In the genomic region with DNA sequence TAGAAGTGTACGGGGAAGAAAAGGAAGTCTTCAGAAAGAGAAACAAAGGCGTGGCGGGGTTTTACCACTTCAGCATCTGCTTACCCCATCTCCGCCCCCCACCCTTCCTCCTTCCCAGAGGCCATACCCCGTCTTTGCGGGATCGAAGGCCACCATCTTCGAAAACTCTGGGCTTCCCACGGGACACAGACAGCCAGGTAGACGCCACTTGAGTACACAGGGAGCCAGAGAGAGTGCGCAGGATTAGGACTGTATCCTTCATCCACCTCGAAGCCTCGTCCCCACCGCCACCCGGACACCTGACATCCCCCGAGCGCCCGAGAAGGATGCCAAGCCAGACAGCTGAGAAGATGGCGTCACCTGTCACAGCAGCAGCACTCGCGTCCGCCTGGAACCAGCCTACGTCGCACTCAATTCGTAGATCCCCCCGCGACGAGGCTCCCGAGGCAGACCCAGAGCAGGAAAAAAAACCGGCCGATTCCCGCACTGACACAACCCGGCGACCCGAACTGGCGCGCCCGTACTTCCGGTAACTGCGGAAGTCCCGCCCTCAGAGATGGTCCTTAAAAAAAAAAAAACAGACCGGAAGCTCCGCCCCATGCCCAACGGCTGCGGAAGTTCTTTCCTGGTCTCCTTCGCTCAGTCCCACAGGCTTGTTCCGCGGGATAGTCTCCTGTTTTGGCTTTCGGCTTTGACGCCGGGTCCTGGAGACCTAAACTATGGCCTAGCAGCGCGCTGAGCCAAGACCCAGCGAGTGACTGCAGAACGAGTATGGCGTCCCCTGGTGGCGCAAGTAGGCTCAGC, we compare ENCODE assay signal across 8 mouse cellular contexts. TPM values are rescaled to one million over a fixed set of nuclear protein-coding genes. Genes with fewer than 3 reads are reported as not detected.
DNase-seq lines count a peak whose midpoint lies in the region; ATAC-seq lines count a peak whose summit lies in the region.

No protein-coding gene starts in this region.

- under 1% methylated on average over 57 of the region's 57 CpGs for WGBS in embryonic facial prominence, embryonic 14.5 days
- under 1% methylated on average over 57 of the region's 57 CpGs for WGBS in kidney, embryonic 14.5 days
- under 1% methylated on average over 57 of the region's 57 CpGs for WGBS in limb, embryonic 15.5 days

- H3K9ac ChIP-seq in embryonic facial prominence, embryonic 14.5 days (ENCODE audit: low read depth, low read length), result peak overlapping the region; percentile 88
- H3K9ac ChIP-seq in kidney, embryonic 14.5 days (ENCODE audit: low read depth, low read length), result peak overlapping the region; percentile 68
- peak overlapping the region; percentile 80 for H3K9ac ChIP-seq in limb, embryonic 15.5 days

- no peaks in the 10 kb centered on the region for H3K9me3 ChIP-seq in embryonic facial prominence, embryonic 14.5 days (ENCODE audit: control insufficient read depth, low read length)
- no peaks in the 10 kb centered on the region for H3K9me3 ChIP-seq in kidney, embryonic 14.5 days (ENCODE audit: control insufficient read depth, low read length)
- no peaks in the 10 kb centered on the region for H3K9me3 ChIP-seq in limb, embryonic 15.5 days

- peak; percentile 96 for ATAC-seq in embryonic facial prominence, embryonic 14.5 days (ENCODE audit: low read depth)
- peak; percentile 96 for ATAC-seq in kidney, embryonic 14.5 days (ENCODE audit: low FRiP score, low TSS enrichment)
- peak; percentile 95 for ATAC-seq in limb, embryonic 15.5 days (ENCODE audit: insufficient number of reproducible peaks, low FRiP score, low TSS enrichment, low read depth)

- H3K27me3 ChIP-seq in embryonic facial prominence, embryonic 14.5 days (replicated peaks; ENCODE audit: control insufficient read depth, insufficient read depth, low read length), result no peaks in the 10 kb centered on the region
- H3K27me3 ChIP-seq in kidney, embryonic 14.5 days (ENCODE audit: control insufficient read depth, insufficient read depth, low read length), result no peaks in the 10 kb centered on the region
- H3K27me3 ChIP-seq in limb, embryonic 15.5 days, result no peaks in the 10 kb centered on the region

- peak; percentile 92 for DNase-seq in 3T3-L1 (ENCODE audit: low read depth, low spot score)
- peak; percentile 56 to 76 for DNase-seq in adrenal gland, postnatal 4 days (ENCODE audit: low spot score in 2 of 2)
- peak; percentile 96 for DNase-seq in embryonic facial prominence, embryonic 14.5 days (ENCODE audit: low spot score)
- peak; percentile 91 to 93 for DNase-seq in heart, adult 9 months (ENCODE audit: low spot score in 2 of 2)
- DNase-seq in monocyte, adult 2 months (ENCODE audit: low read depth in 1 of 2, low spot score in 2 of 2), result peak; percentile 65 to 82
- peak; percentile 83 to 87 for DNase-seq in spleen, postnatal 36 days (ENCODE audit: low spot score in 2 of 2)

- peak overlapping the region; percentile 98 for H3K27ac ChIP-seq in embryonic facial prominence, embryonic 14.5 days (replicated peaks; ENCODE audit: low read depth, low read length)
- peak overlapping the region; percentile 98 for H3K27ac ChIP-seq in kidney, embryonic 14.5 days (ENCODE audit: low read depth, low read length)
- peak overlapping the region; percentile 99 for H3K27ac ChIP-seq in limb, embryonic 15.5 days

- peak overlapping the region; percentile 76 for H3K4me2 ChIP-seq in embryonic facial prominence, embryonic 14.5 days (ENCODE audit: low read depth, low read length)
- peak overlapping the region; percentile 87 for H3K4me2 ChIP-seq in kidney, embryonic 14.5 days (replicated peaks; ENCODE audit: low read depth, low read length)
- H3K4me2 ChIP-seq in limb, embryonic 15.5 days, result peak overlapping the region; percentile 75

- peak overlapping the region; percentile 88 for H3K4me3 ChIP-seq in embryonic facial prominence, embryonic 14.5 days (ENCODE audit: low read depth, low read length)
- peak overlapping the region; percentile 81 for H3K4me3 ChIP-seq in kidney, embryonic 14.5 days (ENCODE audit: low read length)
- peak overlapping the region; percentile 82 for H3K4me3 ChIP-seq in limb, embryonic 15.5 days

- no peaks in the 10 kb centered on the region for H3K36me3 ChIP-seq in embryonic facial prominence, embryonic 14.5 days (ENCODE audit: control insufficient read depth, insufficient read depth, low read length)
- no peaks in the 10 kb centered on the region for H3K36me3 ChIP-seq in kidney, embryonic 14.5 days (ENCODE audit: control insufficient read depth, insufficient read depth, low read length)
- no peaks in the 10 kb centered on the region for H3K36me3 ChIP-seq in limb, embryonic 15.5 days

- H3K4me1 ChIP-seq in embryonic facial prominence, embryonic 14.5 days (ENCODE audit: control insufficient read depth, insufficient read depth, low read length), result peaks cover 13% of the 10 kb centered on the region; the same call in 1 of the 2 replicates
- H3K4me1 ChIP-seq in kidney, embryonic 14.5 days (ENCODE audit: control insufficient read depth, insufficient read depth, low read length), result peaks cover 8% of the 10 kb centered on the region
- H3K4me1 ChIP-seq in limb, embryonic 15.5 days, result peaks cover 8% of the 10 kb centered on the region

RNA-seq across cellular contexts. Expression of a gene that starts 1.0 kb away (rescaled TPM):
- 10 to 100 TPM; 41.3 to 44.0 TPM for total RNA-seq in adrenal gland, postnatal 4 days (2021)
- 21.9 and 23.5 TPM in 2 replicates for polyA plus RNA-seq in embryonic facial prominence, embryonic 14.5 days (2014; fragmentation: Nextera tagmentation; extraction: Ambion mirVana)
- polyA plus RNA-seq in kidney, embryonic 14.5 days (2014; fragmentation: Nextera tagmentation; extraction: Ambion mirVana), result 13.3 and 24.4 TPM in 2 replicates
- polyA plus RNA-seq in limb, embryonic 15.5 days (2015; fragmentation: Nextera tagmentation; extraction: Ambion mirVana), result 17.0 and 17.7 TPM in 2 replicates

RNA-seq across cellular contexts. Expression of a gene that starts 14.6 kb away (rescaled TPM):
- 10 to 100 TPM; 20.4 to 20.5 TPM for total RNA-seq in adrenal gland, postnatal 4 days (2021)
- 53.8 and 59.8 TPM in 2 replicates for polyA plus RNA-seq in embryonic facial prominence, embryonic 14.5 days (2014; fragmentation: Nextera tagmentation; extraction: Ambion mirVana)
- 63.1 and 77.4 TPM in 2 replicates for polyA plus RNA-seq in kidney, embryonic 14.5 days (2014; fragmentation: Nextera tagmentation; extraction: Ambion mirVana)
- 67.5 and 68.6 TPM in 2 replicates for polyA plus RNA-seq in limb, embryonic 15.5 days (2015; fragmentation: Nextera tagmentation; extraction: Ambion mirVana)

Comparison
In these comparisons a context has a peak if more than half of its experiments do, and no peak if none do; other contexts are left out.
1. Peak in every context shown above with its lines: DNase-seq, ATAC-seq, H3K4me3 ChIP-seq and H3K27ac ChIP-seq.